Comparison of ENCODE assay signal across 9 mouse cellular contexts in genomic region chr11:90019161-90019560, GRCm38 (mm10). TPM values are rescaled to one million over a fixed set of nuclear protein-coding genes. Genes with fewer than 3 reads are reported as not detected.
DNase-seq lines count a peak whose midpoint lies in the region; ATAC-seq and TF ChIP-seq lines count a peak whose summit lies in the region.
"Had no signal": no experiment of that assay in that cellular context is flagged by ENCODE, and none has a peak within 500 bp of the region (broad histone marks: within the 10 kb centered on the region; RNA-seq: fewer than 3 reads in every experiment).

No protein-coding gene starts in this region.

- H3K36me3 ChIP-seq in E14TG2a.4 (ENCODE audit: insufficient read depth, low read length), result no peaks in the 10 kb centered on the region
- H3K36me3 ChIP-seq: liver, embryonic 13.5 days had no signal

- H3K9me3 ChIP-seq in E14TG2a.4 (ENCODE audit: low read length), result peaks cover 5% of the 10 kb centered on the region
- H3K9me3 ChIP-seq: liver, embryonic 13.5 days had no signal

- peak; percentile 84 for ATAC-seq in neutrophil, adult 5-6 weeks (ENCODE audit: extremely low read depth, insufficient number of reproducible peaks, low FRiP score, poor library complexity, severe bottlenecking)
- ATAC-seq in frontal cortex, adult (ENCODE audit: low TSS enrichment), result no peak

- no peak overlapping the region for H3K4me3 ChIP-seq in layer of hippocampus, adult 2 months
- no peak overlapping the region for H3K4me3 ChIP-seq in E14TG2a.4 (replicated peaks; ENCODE audit: low read length)
- H3K4me3 ChIP-seq: liver, embryonic 13.5 days had no signal

- no peak overlapping the region for H3K27ac ChIP-seq in layer of hippocampus, adult 2 months
- H3K27ac ChIP-seq: liver, embryonic 13.5 days had no signal

- TF ChIP-seq CTCF in layer of hippocampus, adult 2 months (conservative IDR thresholded peaks at IDR 0.05), result peak; percentile 92
- peak; percentile 67 for TF ChIP-seq CTCF in E14TG2a.4 (conservative IDR thresholded peaks at IDR 0.05; ENCODE audit: low read length)

- H3K27me3 ChIP-seq in E14TG2a.4 (ENCODE audit: insufficient read depth, low read length), result no peaks in the 10 kb centered on the region
- H3K27me3 ChIP-seq: liver, embryonic 13.5 days had no signal

- H3K4me1 ChIP-seq in E14TG2a.4 (replicated peaks; ENCODE audit: low read depth, low read length), result no peaks in the 10 kb centered on the region
- H3K4me1 ChIP-seq: liver, embryonic 13.5 days had no signal

- DNase-seq in cerebellum, adult 9-10 months, result peak; percentile 23
- DNase-seq in cerebellum, adult 11 months, result no peak
- peak in 1 of 2 experiments; percentile 57 for DNase-seq in layer of hippocampus, adult 2 months (ENCODE audit: low spot score in 2 of 2)
- no peak for DNase-seq in layer of hippocampus, adult 9-11 months
- DNase-seq in induced T-regulatory cell, adult 2 months (ENCODE audit: low read depth), result peak; percentile 68
- DNase-seq: liver, embryonic 13.5 days had no signal

RNA-seq across cellular contexts. Expression of gene Tmem100, which starts 11.0 kb away (rescaled TPM):
- 10 to 100 TPM; 13.7 to 16.7 TPM for total RNA-seq in layer of hippocampus, adult 2 months (2021)
- 0.37 and 0.70 TPM in 2 replicates for total RNA-seq in neutrophil, adult 5-6 weeks (2017)

RNA-seq across cellular contexts. Expression of gene Pctp, which starts 16.5 kb away (rescaled TPM):
- 1 to 10 TPM in 1 of 2 experiments, under 1 TPM in 1; 0.88 to 1.2 TPM for total RNA-seq in layer of hippocampus, adult 2 months (2021)
- total RNA-seq in neutrophil, adult 5-6 weeks (2017), result 13.0 and 15.1 TPM in 2 replicates

Comparison
In these comparisons a context has a peak if more than half of its experiments do, and no peak if none do; other contexts are left out.
1. DNase-seq: peak in cerebellum, adult 9-10 months (single experiment) and induced T-regulatory cell, adult 2 months (single experiment); none in cerebellum, adult 11 months (single experiment) and layer of hippocampus, adult 9-11 months (single experiment).